Mouse (Mus musculus) heart, adult 2 months (tissue): ENCODE measurements at regions not wholly inside any gene's neighbourhood (a gene's known extent, or its start where the extent isn't known, plus 50 kb on each side); places are given as distances from the start of the nearest gene placed in this dataset.

ENCODE experiments used
- DNase-seq, 2 experiments: peaks; one replicate each; pipeline ENCODE4 v3.0.0; 2021
- H3K27ac ChIP-seq: fragments of 200-600 bp; 2 replicates; pipeline ENCODE4 v1.8.1; 2022
- H3K27me3 ChIP-seq: fragments of 200-500 bp; 2 replicates; pipeline ENCODE4 v1.6.1; 2012; ENCODE audit warnings: mild to moderate bottlenecking, low read length, inconsistent platforms, mixed read lengths; ENCODE audit not compliant: control insufficient read depth, insufficient read depth
- H3K36me3 ChIP-seq: fragments of 200-500 bp; 2 replicates; pipeline ENCODE4 v1.6.1; 2012; ENCODE audit warnings: low read length, inconsistent platforms; ENCODE audit not compliant: control insufficient read depth, insufficient read depth
- H3K4me1 ChIP-seq: fragments of 200-500 bp; 2 replicates; pipeline ENCODE4 v1.6.1; 2011; ENCODE audit warnings: low read length; ENCODE audit not compliant: control insufficient read depth, insufficient read depth
- H3K4me3 ChIP-seq: fragments of 200-600 bp; 2 replicates; pipeline ENCODE4 v1.8.1; 2022
- H3K79me2 ChIP-seq: fragments of 200-500 bp; replicated peaks from 2 replicates; pipeline ENCODE4 v1.6.1; 2012; ENCODE audit warnings: mild to moderate bottlenecking, inconsistent platforms, low read length, moderate library complexity, mixed read lengths; ENCODE audit not compliant: control insufficient read depth, insufficient read depth
- H3K9ac ChIP-seq: fragments of 200-500 bp; 2 replicates; pipeline ENCODE4 v1.6.1; 2012; ENCODE audit warnings: low read depth, mild to moderate bottlenecking, control low read depth, inconsistent platforms, low read length, mixed read lengths
- CTCF ChIP-seq: fragments of 200-600 bp; IDR thresholded peaks from 2 replicates; pipeline ENCODE4 v1.8.1; 2022; ENCODE audit warnings: antibody characterized with exemption, mild to moderate bottlenecking, moderate library complexity
- EP300 ChIP-seq: fragments of 200-500 bp; IDR thresholded peaks from 2 replicates; pipeline ENCODE4 v1.6.1; 2011; ENCODE audit warnings: low read depth, low read length, control low read depth; ENCODE audit not compliant: insufficient read depth
- POLR2A ChIP-seq: fragments of 200-500 bp; IDR thresholded peaks from 2 replicates; pipeline ENCODE4 v1.6.1; 2011; ENCODE audit warnings: mild to moderate bottlenecking, low read depth, low read length, control low read depth; ENCODE audit not compliant: insufficient read depth
- WGBS: fragments of 180-500 bp; shearing (Covaris S2); methylation state at CpG from one replicate; pipeline ENCODE4 v1.1.7; 2018; 5-methylcytosine and 5-hydroxymethylcytosine counted together
- intact Hi-C: fragments of 180-260 bp; cut with DNase I; formaldehyde crosslinking; loops from one replicate; pipeline ENCODE4 v1.15.1; 2025

GRCm38 (mm10) chr3:62159031-62159430, 179.1 kb upstream of the Arhgef26 start:
- no peaks in the 10 kb centered on the region for H3K4me1 ChIP-seq

GRCm38 (mm10) chr3:62170647-62171046, 167.5 kb upstream of the Arhgef26 start:
- no peak overlapping the region for H3K4me3 ChIP-seq
- H3K27me3 ChIP-seq: no peaks in the 10 kb centered on the region
- 39% methylated on average over 4 of the region's 4 CpGs for WGBS
- H3K36me3 ChIP-seq: no peaks in the 10 kb centered on the region
- no peaks in the 10 kb centered on the region for H3K79me2 ChIP-seq
- TF ChIP-seq CTCF (peak; percentile 62), EP300 (no peak)
- intact Hi-C loops: no loop called here
- no peak for DNase-seq
- H3K27ac ChIP-seq: no peak overlapping the region
- no peak overlapping the region for H3K9ac ChIP-seq
- H3K4me1 ChIP-seq: no peaks in the 10 kb centered on the region

More at GRCm38 (mm10) chr3:62159031-62159430, 179.1 kb upstream of the Arhgef26 start:
- Histone ChIP-seq H3K36me3 (no peaks in the 10 kb centered on the region), H3K79me2 (no peaks in the 10 kb centered on the region), H3K9ac (no peak overlapping the region), H3K27ac (no peak overlapping the region), H3K27me3 (no peaks in the 10 kb centered on the region), H3K4me3 (no peak overlapping the region)
- TF ChIP-seq EP300: no peak
- TF ChIP-seq POLR2A: no peak
- TF ChIP-seq CTCF: no peak
- intact Hi-C loops: no loop called here
- 56% methylated on average over 22 of the region's 22 CpGs for WGBS
- peak; percentile 7 to 33 for DNase-seq

GRCm38 (mm10) chr3:62187807-62188509, 150.2 kb upstream of the Arhgef26 start:
- no peak for DNase-seq
- no peaks in the 10 kb centered on the region for H3K79me2 ChIP-seq
- no peak overlapping the region for H3K9ac ChIP-seq
- H3K36me3 ChIP-seq: no peaks in the 10 kb centered on the region
- intact Hi-C loops: no loop called here
- TF ChIP-seq POLR2A (no peak), CTCF (no peak), EP300 (no peak)
- no peak overlapping the region for H3K4me3 ChIP-seq
- H3K27me3 ChIP-seq: no peaks in the 10 kb centered on the region
- H3K4me1 ChIP-seq: no peaks in the 10 kb centered on the region
- WGBS: 74% methylated on average over 3 of the region's 3 CpGs
- H3K27ac ChIP-seq: no peak overlapping the region

- no peak overlapping the region for H3K9ac ChIP-seq
- 23% methylated on average over 1 of the region's 1 CpGs for WGBS
- H3K27ac ChIP-seq: no peak overlapping the region
- no peaks in the 10 kb centered on the region for H3K4me1 ChIP-seq
- H3K36me3 ChIP-seq: no peaks in the 10 kb centered on the region
- no peaks in the 10 kb centered on the region for H3K79me2 ChIP-seq
- TF ChIP-seq POLR2A (no peak), CTCF (peak; percentile 64)
- intact Hi-C loops: loop anchor here (2.0 kb wide), 1 partner anchor 948 kb away; no protein-coding TSS in a partner anchor
- no peak overlapping the region for H3K4me3 ChIP-seq
- DNase-seq: no peak
- no peaks in the 10 kb centered on the region for H3K27me3 ChIP-seq
Observed at GRCm38 (mm10) chr3:62192466-62192865, 145.7 kb upstream of the Arhgef26 start.

GRCm38 (mm10) chr3:62194421-62194820, 143.7 kb upstream of the Arhgef26 start:
- no peaks in the 10 kb centered on the region for H3K36me3 ChIP-seq
- H3K27ac ChIP-seq: no peak overlapping the region
- WGBS: 84% methylated on average over 4 of the region's 4 CpGs
- no peaks in the 10 kb centered on the region for H3K27me3 ChIP-seq
- H3K4me1 ChIP-seq: no peaks in the 10 kb centered on the region
- H3K79me2 ChIP-seq: no peaks in the 10 kb centered on the region
- intact Hi-C loops: no loop called here
- TF ChIP-seq POLR2A: no peak
- TF ChIP-seq EP300: no peak
- no peak for TF ChIP-seq CTCF
- no peak overlapping the region for H3K4me3 ChIP-seq
- H3K9ac ChIP-seq: no peak overlapping the region
- no peak for DNase-seq

GRCm38 (mm10) chr3:62196679-62197078, 141.5 kb upstream of the Arhgef26 start:
- TF ChIP-seq POLR2A (no peak), CTCF (no peak), EP300 (no peak)
- intact Hi-C loops: no loop called here
- Histone ChIP-seq H3K27me3 (no peaks in the 10 kb centered on the region), H3K27ac (no peak overlapping the region), H3K79me2 (no peaks in the 10 kb centered on the region), H3K9ac (no peak overlapping the region), H3K4me1 (no peaks in the 10 kb centered on the region), H3K4me3 (no peak overlapping the region), H3K36me3 (no peaks in the 10 kb centered on the region)
- no peak for DNase-seq
- 65% methylated on average over 1 of the region's 1 CpGs for WGBS
